Mouse (Mus musculus) mesoderm, embryonic 11.5 days (tissue): ENCODE results near the gene Smim4.

ENCODE experiments used
- DNase-seq: peaks from one replicate; pipeline ENCODE4 v3.0.0-alpha.2; 2012; ENCODE audit warnings: low read depth, low spot score

Gene Smim4

DNA sequence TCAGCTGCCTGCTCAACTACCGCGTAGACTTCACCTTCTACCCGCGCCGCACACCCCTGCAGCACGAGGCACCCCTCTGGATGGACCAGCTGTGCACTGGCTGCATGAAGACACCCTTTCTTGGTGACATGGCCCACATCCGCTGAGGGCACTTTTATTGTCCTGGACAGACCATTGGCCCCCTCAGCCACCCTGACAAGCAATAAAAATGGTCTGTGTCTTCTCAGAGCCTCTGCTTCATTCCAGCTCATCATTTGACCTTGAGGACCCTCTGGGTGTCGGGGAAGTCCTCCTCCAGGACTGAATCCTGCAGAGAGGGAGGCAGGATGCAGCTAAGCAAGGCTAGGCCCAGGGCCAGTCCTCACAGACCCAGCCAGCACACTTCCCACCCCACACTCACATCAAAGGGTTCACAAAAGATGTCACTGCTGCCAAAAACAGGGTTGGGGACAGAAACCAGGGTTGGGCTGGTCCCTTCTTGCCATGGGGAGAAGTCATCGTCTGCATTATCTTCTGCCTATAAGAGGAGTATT is 10.2 kb upstream of the Smim4 start:
- DNase-seq: no peak

DNA sequence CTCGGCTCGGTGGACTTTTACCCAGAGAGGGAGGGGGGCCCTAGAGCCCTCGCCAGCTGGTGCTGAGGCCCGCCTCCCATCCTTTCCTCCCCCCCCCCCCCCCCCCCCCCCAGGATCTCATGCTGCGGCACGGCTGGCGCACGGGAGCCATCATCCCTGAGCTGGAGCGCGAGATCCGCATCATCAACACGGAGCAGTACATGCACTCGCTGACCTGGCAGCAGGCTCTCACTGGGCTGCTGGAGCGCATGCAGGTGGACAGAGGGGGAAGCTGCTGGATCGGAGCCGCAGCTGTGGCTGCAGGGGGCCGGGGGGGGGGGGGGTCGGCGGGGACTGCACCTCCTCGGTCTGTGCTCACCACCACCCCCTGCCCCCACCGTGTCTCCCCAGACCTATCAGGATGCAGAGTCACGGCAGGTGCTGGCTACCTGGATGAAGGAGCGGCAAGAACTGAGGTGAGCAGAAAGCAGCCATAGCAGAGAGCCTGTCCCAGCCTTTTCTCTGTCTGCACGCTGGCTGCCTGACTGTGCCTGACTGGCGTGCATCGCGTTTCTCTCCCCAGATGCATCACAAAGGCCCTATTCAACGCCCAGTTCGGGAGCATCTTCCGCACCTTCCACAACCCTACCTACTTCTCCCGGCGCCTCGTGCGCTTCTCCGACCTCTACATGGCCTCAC is 9.6 kb upstream of the Smim4 start:
- DNase-seq: no peak

DNA sequence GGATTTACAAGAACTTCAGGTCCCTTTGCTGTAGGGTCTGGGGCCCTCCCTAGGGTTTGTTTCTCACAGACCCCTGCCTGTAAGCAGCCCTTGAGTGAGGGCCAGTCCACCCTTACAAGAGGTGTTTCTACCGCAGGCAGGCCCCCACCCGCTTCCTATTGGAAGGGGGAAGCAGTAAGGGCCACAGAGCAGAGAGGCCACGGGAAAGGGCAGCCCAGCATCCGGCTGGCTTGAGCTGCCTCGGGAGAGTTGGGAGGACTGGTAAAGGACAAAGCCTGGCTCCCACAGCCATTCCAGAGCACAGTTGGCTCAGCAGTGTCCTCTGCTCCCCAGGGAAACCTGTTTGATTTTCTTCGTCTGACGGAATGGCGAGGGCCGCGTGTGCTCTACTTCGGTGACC is 9.0 kb upstream of the Smim4 start:
- DNase-seq: no peak

DNA sequence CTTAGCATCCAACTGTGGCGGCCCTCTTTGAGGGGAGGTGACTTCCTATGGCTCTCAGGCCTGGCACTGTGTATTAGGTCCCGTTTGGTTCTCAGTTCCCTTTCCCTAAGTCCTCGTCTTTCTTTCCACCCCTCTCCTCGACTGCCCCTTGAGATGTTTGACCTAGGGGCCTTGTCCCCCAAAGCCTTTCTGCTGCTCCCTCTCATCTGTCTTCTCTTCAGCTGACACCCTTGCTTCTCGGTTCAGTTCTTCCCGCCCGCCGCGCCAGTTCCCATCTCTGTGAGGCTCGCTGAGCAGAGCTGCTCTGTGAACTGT is 8.5 kb upstream of the Smim4 start:
- no peak for DNase-seq

DNA sequence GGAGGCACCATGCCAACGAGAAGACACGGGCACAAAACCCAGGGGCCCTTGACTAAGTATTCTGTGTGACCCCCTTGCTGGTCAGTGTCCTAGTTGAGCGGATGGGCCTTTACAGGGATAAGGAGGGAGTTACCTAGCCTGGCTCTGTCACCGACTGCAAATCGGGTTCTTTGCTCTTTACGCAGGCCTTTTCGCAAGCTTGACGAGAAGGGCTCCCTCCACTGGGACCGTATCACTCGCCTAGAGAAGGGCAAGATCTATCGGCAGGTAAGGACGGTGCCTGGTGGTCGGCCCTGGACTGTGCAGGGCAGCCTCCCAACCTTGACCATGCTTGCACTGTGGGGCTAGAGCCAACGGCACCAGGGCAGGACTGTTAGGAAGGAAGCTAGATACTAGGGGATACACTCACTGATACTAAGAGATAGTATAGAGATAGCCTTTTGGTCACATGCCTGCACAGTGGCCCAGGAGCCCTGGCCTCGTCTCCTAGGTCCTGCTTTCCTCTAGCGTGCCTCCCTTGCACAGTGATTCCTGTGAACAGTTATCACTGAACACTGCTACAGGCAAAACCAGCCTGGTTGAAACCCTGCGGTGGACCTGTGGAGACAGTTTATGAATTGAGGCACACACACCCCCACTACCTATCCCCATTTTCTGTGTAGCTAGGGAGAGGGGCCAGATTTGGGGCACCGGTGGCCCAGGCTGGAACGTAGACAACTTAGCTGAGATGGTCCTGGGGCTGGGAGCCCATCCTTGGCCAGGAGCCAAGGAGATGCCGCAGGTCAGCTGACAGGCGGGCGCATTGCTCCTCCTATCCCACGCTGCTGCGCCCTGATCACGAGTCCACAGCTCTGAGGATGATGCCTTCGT is 7.9 kb upstream of the Smim4 start:
- no peak for DNase-seq

DNA sequence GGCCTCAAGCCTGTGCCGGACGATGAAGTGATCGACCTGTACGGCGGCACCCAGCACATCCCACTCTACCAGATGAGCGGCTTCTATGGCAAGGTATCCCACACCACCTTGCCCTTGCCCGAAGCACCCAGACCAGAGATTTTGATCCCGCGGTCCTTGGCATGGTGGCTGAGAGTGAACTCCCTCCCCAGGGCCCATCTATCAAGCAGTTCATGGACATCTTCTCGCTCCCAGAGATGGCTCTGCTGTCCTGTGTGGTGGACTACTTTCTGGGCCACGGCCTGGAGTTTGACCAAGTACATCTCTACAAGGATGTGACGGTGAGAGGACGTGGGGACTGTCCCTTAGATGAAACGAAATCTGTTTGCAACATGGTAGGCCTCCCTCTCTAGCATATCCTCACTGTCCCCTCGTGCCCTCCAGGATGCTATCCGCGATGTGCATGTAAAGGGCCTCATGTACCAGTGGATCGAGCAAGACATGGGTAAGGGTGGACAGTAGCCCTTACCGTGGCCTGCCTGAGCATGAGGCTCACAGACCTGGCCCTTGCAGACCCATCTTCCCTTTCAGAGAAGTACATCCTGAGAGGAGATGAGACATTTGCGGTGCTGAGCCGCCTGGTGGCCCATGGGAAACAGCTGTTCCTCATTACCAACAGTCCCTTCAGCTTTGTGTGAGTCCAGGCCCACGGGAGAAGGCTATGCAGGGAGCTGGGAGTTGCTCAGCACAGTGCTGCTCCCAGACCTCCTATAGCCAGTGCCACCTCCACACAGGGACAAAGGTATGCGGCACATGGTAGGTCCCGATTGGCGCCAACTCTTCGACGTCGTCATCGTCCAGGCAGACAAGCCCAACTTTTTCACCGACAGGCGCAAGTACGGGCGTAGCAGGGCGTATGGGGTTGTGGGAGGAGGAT is 7.0 kb upstream of the Smim4 start:
- no peak for DNase-seq

DNA sequence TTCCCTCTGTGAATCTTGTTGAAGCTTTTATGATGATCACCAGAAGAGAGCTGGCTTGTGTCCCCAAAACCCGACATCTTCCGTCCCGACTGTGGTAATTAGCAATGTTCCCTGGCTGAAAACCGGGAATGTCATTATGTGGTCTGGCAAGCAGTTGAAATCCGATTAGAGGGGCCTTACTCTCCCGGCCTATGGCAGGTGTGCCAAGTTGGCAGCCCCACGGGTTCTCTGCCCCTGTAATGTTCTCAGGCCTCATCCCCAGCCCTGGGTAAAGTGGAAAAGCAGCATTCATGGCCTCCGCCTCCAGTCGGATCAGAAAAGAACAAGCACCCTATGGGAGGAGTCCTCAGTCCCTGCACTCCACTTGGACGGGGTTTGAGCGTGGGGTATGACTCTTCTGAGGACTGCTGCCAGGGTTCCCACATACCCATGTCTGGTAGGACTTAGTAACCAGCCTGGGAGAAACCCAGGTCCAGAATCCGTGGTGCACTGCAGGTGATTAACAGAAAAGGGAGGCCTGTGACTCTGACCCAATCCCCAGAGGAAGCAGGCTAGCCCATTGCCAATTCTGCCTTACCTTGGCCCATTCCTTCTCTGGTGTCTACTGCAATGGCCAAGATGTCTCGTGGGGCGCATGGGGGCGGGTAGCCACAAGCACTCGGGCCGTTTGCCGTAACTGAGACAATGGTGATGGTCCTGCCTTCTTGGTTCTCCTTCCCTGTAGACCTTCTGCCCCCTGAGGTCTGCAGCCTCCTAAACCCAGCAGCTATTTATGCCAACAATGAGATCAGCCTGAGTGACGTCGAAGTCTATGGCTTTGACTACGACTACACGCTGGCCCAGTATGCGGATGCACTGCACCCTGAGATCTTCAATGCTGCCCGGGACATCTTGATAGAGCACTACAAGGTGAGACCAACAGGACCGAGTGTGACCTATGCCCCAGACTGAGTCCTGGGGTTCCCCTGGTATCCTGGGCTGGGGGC is 5.6 kb upstream of the Smim4 start:
- DNase-seq: no peak

DNA sequence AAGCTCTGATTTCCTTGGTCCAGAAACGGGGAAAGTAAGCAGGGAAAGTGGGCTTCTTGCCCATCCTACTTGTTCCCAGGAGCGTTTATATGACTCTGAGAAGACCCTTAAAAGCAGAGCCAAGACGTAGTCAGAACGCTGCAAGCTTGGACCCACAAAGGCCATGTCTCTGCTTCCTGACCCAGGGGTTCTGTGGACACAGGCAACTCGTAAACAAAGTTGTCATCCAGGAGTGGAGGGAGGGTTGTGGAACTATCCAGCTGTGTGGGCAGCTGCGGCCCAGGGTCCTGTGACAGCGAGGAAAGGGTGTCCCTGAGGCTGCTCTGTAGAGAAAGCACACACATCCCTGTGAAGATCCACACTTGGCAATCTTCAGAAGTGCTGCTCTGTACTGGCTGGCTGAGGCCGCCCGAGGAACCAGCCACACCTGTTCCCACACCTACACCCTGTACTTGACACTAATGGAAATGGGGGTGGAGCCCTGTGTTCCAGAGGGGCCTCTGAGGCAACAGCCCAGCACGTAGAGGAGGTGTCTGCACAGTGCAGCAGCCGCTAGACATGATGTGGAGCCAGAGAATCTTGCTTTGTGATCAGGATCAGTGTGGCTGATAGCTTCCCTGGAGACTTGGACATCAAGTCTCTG is 4.4 kb upstream of the Smim4 start:
- no peak for DNase-seq

DNA sequence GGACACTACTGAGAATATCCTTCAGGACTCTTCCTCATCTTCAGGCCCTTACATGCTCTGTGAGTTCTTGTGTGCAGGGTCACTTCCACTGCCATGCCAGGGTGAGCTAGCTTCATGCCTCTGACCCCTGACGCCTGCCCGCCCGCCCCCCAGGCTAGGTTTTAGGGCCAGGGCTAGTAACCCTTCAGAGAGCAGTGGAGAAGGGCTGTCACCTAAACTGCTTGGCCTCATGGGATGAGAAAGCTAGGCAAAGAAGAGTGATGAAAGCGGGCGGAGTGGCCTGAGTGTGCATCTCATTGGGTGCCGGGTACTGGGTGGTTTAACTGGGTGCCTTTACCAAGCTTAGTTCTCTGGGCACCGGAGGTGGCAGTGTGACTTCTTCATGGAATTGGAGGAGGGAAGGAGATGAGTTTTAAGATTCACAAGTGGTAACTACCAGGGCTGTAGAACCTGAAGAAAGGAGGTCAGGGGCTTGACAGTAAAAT is 3.8 kb upstream of the Smim4 start:
- no peak for DNase-seq

DNA sequence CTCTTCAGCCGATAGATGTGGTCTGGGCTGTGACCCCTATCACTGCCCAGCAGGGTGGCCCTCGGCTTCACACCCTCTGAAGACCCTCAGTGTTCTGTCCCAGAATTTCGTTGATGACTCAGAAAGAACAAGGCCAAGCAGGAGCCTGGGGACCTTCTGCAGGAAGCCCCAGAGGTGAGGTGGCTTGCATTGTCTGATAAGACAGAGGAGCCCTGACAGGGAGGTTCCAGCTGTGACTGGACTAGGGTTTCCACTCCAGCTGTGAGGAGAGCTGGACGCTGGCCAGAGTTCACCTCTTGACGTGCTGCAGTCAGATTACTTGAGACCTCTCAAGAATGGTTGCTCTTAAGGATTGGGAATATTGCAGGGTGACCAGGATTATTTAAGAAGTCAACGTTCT is 3.3 kb upstream of the Smim4 start:
- DNase-seq: peak; percentile 37

DNA sequence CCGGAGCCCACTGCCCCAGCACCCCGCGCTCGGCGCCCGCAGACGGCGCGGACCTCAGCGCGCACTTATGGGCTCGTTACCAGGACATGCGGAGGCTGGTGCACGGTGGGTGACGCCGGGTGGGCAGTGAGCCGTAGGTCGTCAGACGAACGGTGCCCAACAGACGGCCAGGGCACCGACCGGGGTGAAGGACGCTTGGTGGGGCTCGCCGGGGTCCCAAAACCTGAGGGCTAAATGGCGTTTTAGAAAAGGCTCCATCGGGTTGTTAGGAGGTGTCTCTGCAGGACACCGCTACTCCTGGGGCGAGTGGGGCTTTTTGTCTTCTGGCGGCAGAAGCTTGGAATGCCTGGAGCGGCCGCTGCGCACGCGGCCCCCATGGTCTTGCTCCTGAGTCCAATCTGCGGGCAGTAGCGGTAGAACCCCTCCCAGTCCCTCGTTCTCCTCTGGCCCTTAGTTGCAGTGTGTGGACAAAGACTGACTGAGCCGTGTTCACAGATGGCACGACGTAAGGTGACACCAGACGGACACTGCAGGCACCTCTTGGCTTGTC is 2.6 kb upstream of the Smim4 start:
- DNase-seq: peak; percentile 75

DNA sequence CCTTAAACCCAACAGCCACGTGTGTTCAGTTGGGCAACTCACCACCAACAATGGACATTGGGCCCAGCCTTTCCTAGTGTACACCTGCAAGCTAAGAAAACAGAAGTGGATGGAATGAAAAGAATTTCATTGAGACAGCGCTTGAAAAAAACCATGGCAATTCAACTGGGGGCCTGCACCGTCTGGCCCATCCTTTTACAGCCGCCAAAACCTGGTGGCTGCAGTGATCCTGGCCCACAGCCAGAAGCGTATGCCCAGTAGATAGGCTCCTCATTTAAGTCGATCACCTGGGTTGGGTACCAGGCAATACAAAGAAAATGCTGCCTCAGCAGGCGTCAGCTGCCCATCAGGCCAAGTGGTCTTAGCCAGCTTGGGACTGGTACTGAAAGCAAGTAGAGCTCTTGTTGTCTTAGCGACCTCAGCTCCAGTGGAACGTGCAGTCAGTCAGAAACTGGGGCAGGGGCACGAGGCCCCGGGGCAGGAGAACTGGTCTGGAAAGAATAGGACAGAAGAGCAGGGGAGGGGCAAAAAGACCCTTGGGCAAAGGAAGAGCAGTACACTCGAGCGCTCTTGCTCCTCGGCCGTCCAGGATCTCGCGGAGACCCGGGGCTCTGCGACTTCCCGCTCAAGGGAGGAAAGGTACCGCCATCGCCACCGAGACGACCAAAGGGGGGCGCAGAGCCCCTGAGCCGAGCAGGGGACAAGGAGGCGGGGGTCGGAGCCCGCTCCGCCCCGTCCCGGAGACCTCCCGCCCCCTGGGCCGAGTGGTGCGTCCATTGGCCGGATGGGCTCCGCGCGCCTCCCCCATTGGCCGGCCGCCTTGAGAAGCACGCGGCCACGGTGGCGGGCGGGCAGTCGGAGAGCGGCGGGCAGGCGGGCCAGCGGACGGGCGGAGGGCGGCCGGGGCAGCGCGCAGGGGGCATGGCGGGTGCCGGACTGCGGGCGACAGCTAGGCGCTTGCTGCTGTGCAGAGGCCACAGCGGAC is 1.8 kb upstream of the Smim4 start, which contains the start of gene Nt5dc2:
Gene Nt5dc2 (plus strand): TSS at position 818 of the 985 bp plus-strand sequence.
- peak; percentile 95 for DNase-seq

DNA sequence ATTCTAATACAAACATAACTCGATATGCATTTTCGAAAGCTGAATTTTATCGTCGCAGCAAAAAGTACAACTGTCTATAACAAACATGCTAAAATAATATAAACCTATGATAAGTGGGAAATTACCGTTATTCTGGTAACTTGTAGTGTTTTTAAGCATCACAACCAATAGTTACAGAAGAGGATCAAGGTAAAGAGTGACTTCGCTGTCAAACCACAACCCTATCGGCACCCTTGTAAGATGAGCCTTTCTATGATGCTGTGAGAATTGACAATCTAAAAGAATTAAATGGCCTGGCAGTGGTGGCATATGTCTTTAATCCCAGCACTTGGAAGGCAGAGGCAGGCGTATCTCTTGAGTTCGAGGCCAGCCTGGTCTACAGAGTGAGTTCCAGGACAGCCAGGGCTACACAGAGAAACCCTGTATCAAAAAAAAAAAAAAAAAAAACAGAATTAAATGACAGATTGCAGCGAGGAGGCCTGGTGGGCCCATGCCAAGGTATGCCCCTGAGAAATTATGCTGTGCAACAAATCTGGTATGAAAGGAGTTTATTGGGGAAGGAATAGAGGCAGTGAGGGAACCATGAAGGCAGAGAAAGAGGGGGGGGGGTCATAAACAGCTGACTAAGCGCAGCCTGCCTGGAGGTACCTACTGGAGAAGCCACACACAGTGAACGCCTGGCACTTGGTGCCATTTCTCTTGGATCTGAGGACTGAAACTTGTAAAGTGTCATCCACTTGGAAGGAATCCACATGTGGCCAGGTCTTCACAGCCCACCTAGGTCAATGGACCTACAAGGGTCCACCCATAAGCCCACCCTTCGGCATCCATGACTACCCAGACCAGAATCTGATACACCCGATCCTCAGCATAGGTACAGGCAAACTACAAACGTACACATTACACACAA is 825 bp upstream of the Smim4 start:
- no peak for DNase-seq

DNA sequence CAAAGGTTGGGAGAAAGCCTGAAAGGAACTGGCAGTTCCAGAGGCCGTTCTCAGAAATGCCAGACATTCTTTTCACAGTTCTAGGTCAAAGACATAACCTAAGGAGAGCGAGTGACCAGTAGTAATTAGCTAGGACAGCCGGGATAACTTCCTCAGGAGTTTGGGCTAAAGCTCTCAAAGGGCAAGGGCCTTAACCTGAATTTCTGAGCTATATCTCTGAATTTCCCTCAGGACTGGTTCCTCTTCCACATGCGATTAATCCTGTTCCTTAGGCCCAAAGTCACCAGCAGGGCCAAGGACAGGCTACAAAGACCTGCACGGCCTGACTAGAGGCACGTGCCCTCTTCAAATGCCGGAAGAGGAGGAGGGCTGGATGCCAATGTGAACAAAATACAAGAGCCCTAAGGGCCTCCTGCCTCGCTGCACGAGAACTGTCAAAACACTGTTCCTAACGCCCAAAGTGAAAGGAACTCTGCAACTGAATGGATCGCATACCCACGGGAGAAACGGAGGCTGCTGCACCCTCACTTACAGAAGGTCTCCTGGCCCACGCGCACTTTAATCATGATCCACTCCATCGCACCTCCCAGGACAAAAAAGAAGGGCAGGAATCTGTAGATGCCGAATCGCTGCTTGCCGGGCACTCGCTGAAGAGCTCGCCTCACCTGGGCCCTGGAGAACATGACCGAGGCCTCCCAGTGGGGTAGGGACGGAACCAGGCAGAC is 493 bp downstream of the Smim4 start:
- peak; percentile 41 for DNase-seq

DNA sequence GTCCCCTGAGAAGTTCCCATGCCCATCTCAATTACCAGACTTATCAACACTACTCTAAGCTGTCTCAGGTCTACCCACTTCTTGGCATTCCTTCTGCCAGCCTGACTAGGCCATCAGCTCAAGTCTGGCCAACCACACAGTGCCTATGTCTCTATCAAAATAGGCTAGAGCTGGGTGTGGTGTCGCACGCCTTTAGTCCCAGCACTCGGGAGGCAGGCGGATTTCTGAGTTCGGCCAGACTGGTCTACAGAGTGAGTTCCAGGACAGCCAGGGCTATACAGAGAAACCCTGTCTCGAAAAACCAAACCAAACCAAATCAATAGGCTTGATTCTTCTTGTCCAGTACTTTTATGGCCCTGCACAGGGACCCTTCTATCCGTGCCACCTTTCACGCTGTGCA is 1.9 kb downstream of the Smim4 start:
- DNase-seq: no peak
